Mouse (Mus musculus) skeletal muscle tissue, adult 2 months (tissue): Measurements from ENCODE around the gene Npy2r.

Experiments
- DNase-seq: peaks from one replicate; pipeline ENCODE4 v3.0.0-alpha.2; 2012; ENCODE audit warnings: low read depth, low spot score

Gene Npy2r

GRCm38 (mm10) chr3:82547908-82548721, at the start of gene Npy2r:
TSS of gene Npy2r (minus strand) at chr3:82548084.
- DNase-seq, result no peak

DNA sequence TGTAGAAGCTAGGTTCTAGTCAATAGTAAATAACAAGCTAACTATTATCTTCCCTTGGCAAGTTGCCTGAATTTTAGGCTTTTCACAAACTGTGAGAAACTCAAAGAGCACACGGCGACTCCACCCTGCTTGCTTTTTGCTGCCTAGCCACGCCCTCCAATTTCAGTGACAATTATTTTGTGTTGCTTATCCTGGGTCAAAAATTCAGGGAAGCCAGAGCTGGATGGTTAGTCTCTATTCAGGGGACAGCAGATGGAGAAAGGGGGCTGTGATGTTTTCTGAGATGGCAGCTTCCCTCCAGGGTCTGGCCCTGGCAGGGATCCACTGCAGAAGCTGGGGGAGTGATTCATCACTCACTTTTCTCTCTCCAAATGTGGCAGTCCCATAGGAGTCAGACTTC, 9.9 kb upstream of the Npy2r start:
- DNase-seq, result no peak

GRCm38 (mm10) chr3:82556311-82556828, 8.5 kb upstream of the Npy2r start:
- no peak for DNase-seq

DNA sequence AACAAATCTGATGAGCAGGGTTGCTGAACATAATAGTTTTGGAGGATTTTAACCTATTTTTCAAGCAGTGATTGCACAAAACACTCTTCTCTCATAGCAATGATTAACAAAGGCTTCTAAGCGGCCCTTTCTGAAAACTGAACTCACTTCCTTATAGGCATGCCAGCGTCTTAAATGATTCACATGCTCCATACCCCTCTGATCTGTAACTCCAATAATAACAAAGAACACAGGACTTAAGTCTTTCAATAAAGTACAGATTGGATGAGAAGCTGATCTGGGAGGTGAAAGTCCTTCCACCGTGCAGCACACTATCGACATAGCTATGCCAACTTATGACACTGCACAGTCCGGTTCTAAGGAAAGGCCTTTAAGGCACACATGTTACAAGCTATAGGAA, 2.0 kb upstream of the Npy2r start:
- DNase-seq, result no peak

DNA sequence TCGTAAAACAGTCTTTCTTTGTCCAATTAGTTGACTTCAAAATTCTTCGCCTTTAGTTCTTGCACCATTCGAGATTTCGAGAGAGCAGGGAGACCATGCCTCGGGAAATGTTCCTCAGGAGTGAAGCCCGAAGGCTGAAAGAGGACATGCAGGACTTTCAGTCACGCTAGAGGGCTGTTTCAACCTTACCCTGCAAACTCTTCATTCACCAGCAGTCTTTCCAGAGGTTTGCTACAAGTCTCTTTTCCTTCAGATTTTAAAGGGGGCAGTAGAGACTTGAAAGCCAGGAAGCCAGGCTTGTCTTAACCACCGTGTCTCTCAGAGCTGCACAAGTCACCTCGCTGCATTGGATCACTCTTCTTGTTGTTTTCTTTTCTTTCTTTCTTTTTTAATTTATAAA, 869 bp upstream of the Npy2r start:
- DNase-seq, result no peak

GRCm38 (mm10) chr3:82541449-82541848, 6.4 kb downstream of the Npy2r start:
- DNase-seq, result no peak

- DNase-seq, result no peak
These were observed 7.9 kb downstream of the Npy2r start for GRCm38 (mm10) chr3:82539951-82540350.

- no peak for DNase-seq
These were observed 23.1 kb downstream of the Npy2r start for GRCm38 (mm10) chr3:82524792-82525191.

GRCm38 (mm10) chr3:82498006-82498405, 49.9 kb downstream of the Npy2r start:
- DNase-seq, result no peak
